In the genomic region with DNA sequence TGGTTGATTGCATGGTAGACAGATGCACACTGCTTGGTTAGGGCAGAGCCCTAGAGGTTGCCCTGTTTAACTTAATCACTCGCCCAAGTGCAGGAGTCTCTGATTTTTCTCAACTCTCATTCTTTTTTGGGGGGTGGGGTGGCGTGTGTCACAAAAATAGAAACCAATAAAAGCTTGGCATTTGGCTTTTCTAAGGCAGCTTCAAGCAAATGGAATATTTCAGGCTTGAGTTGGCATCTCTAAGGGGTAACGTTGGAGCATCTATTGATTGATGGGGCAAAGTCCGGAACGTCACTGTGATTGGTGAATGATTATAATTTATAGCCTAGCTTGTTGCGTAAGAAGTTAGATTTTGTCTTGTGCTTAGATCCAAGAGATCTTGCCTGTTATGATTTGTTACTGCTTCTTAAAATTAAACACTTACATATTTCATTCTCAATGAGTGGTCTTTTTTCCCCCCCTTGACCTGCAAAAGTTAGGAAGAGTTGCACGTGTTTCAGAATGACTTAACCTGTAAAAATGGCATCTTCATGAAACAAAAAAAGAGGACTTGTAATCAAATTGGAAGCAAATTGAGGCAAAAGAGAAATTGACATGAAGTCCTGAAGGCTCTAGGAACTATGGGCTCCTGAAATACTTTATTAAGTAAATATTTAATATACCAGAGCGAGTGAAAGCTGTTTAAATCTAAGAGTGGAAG, we compare ENCODE assay signal across 8 mouse cellular contexts. TPM values are rescaled to one million over a fixed set of nuclear protein-coding genes. Genes with fewer than 3 reads are reported as not detected.
A peak's percentile ranks its signal among the peaks of the same experiment; 100 is the strongest.
DNase-seq lines count a peak whose midpoint lies in the region; ATAC-seq lines count a peak whose summit lies in the region.

No protein-coding gene starts in this region.

- H3K4me3 ChIP-seq in heart, embryonic 15.5 days, result peak overlapping the region; percentile 81
- H3K4me3 ChIP-seq in hindbrain, embryonic 11.5 days (ENCODE audit: low read depth, low read length), result peak overlapping the region; percentile 84
- peak overlapping the region; percentile 94; the same call in 1 of the 2 replicates for H3K4me3 ChIP-seq in midbrain, embryonic 12.5 days

- no peaks in the 10 kb centered on the region for H3K9me3 ChIP-seq in heart, embryonic 15.5 days (replicated peaks)
- H3K9me3 ChIP-seq in hindbrain, embryonic 11.5 days (ENCODE audit: control insufficient read depth, low read length), result no peaks in the 10 kb centered on the region
- no peaks in the 10 kb centered on the region for H3K9me3 ChIP-seq in midbrain, embryonic 12.5 days

- ATAC-seq in heart, embryonic 15.5 days (replicated peaks; ENCODE audit: insufficient number of reproducible peaks, insufficient read depth, low FRiP score, low read depth), result no peak
- ATAC-seq in hindbrain, embryonic 11.5 days (ENCODE audit: low FRiP score), result no peak
- no peak for ATAC-seq in midbrain, embryonic 12.5 days (ENCODE audit: low FRiP score, low read depth)
- no peak for ATAC-seq in activated CD4-positive, CD25-positive, alpha-beta regulatory T cell, adult 4 months

- peak overlapping the region; percentile 98 for H3K27ac ChIP-seq in heart, embryonic 15.5 days
- H3K27ac ChIP-seq in hindbrain, embryonic 11.5 days (ENCODE audit: low read depth, low read length), result no peak overlapping the region
- H3K27ac ChIP-seq in midbrain, embryonic 12.5 days (replicated peaks), result no peak overlapping the region

- DNase-seq in heart, postnatal 36 days, result no peak
- peak; percentile 59 for DNase-seq in NIH3T3 (ENCODE audit: low read depth)
- no peak for DNase-seq in hindbrain, embryonic 11.5 days (ENCODE audit: low spot score)
- no peak for DNase-seq in left cerebral cortex, postnatal 4 days
- no peak for DNase-seq in embryo, embryonic 11 days

- WGBS in heart, embryonic 15.5 days, result 56% methylated on average over 8 of the region's 8 CpGs
- 51% methylated on average over 8 of the region's 8 CpGs for WGBS in hindbrain, embryonic 11.5 days
- WGBS in midbrain, embryonic 12.5 days, result 72% methylated on average over 8 of the region's 8 CpGs

- H3K27me3 ChIP-seq in heart, embryonic 15.5 days, result no peaks in the 10 kb centered on the region
- no peaks in the 10 kb centered on the region for H3K27me3 ChIP-seq in hindbrain, embryonic 11.5 days (ENCODE audit: control insufficient read depth, insufficient read depth, low read length)
- H3K27me3 ChIP-seq in midbrain, embryonic 12.5 days, result peaks cover 5% of the 10 kb centered on the region; the same call in 1 of the 2 replicates

- H3K36me3 ChIP-seq in heart, embryonic 15.5 days, result no peaks in the 10 kb centered on the region
- H3K36me3 ChIP-seq in hindbrain, embryonic 11.5 days (ENCODE audit: control insufficient read depth, insufficient read depth, low read length), result no peaks in the 10 kb centered on the region
- no peaks in the 10 kb centered on the region for H3K36me3 ChIP-seq in midbrain, embryonic 12.5 days

- peaks cover 28% of the 10 kb centered on the region for H3K4me1 ChIP-seq in heart, embryonic 15.5 days (replicated peaks)
- no peaks in the 10 kb centered on the region; the same call in 1 of the 2 replicates for H3K4me1 ChIP-seq in hindbrain, embryonic 11.5 days (replicated peaks; ENCODE audit: control insufficient read depth, insufficient read depth, low read length)
- peaks cover 12% of the 10 kb centered on the region for H3K4me1 ChIP-seq in midbrain, embryonic 12.5 days

- intact Hi-C loops in heart, postnatal 36 days (cut with DNase I), result no loop called here
- intact Hi-C loops in left cerebral cortex, postnatal 4 days (cut with DNase I), result no loop called here

- peak overlapping the region; percentile 79 for H3K4me2 ChIP-seq in heart, embryonic 15.5 days
- H3K4me2 ChIP-seq in hindbrain, embryonic 11.5 days (replicated peaks; ENCODE audit: low read depth, low read length), result peak overlapping the region; percentile 83
- H3K4me2 ChIP-seq in midbrain, embryonic 12.5 days (replicated peaks), result peak overlapping the region; percentile 85

- peak overlapping the region; percentile 93; the same call in 1 of the 2 replicates for H3K9ac ChIP-seq in heart, embryonic 15.5 days
- H3K9ac ChIP-seq in hindbrain, embryonic 11.5 days (ENCODE audit: low read depth, low read length), result no peak overlapping the region
- H3K9ac ChIP-seq in midbrain, embryonic 12.5 days (replicated peaks), result no peak overlapping the region; the same call in 1 of the 2 replicates

RNA-seq across cellular contexts. Expression of a gene that starts 2.6 kb away (rescaled TPM):
- 18.9 and 19.9 TPM in 2 replicates for polyA plus RNA-seq in heart, embryonic 15.5 days (2015; fragmentation: Nextera tagmentation; extraction: Ambion mirVana)
- 10 to 100 TPM; 35.9 to 38.7 TPM for total RNA-seq in heart, postnatal 36 days (2021)
- polyA plus RNA-seq in hindbrain, embryonic 11.5 days (2014; fragmentation: Nextera tagmentation; extraction: Ambion mirVana), result 11.1 and 14.3 TPM in 2 replicates
- 7.7 and 9.4 TPM in 2 replicates for polyA plus RNA-seq in midbrain, embryonic 12.5 days (2016; fragmentation: Nextera tagmentation; extraction: Ambion mirVana)
- 10 to 100 TPM; 23.1 to 26.0 TPM for total RNA-seq in left cerebral cortex, postnatal 4 days (2021)
- 100 to 1,000 TPM; 185 to 208 TPM for polyA plus RNA-seq in activated CD4-positive, CD25-positive, alpha-beta regulatory T cell, adult 4 months (2017; shearing (Covaris generic))
